Mouse (Mus musculus) cortical plate, adult 2 months (tissue): ENCODE data around the gene Spdye4a.

Experiments
- CTCF ChIP-seq: fragments of 200-500 bp; IDR thresholded peaks from 2 replicates; pipeline ENCODE4 v1.5.1; 2011; ENCODE audit warnings: mild to moderate bottlenecking, control low read depth, low read length; ENCODE audit not compliant: insufficient read depth; ENCODE audit errors: extremely low read depth
- POLR2A ChIP-seq: fragments of 200-500 bp; IDR thresholded peaks from 2 replicates; pipeline ENCODE4 v1.6.1; 2011; ENCODE audit warnings: mild to moderate bottlenecking, low read length, control low read depth; ENCODE audit not compliant: insufficient read depth; ENCODE audit errors: extremely low read depth

- no peak for TF ChIP-seq CTCF
- TF ChIP-seq POLR2A, result no peak
Measured at GRCm38 (mm10) chr5:143244926-143245325, 18.2 kb upstream of the Spdye4a start.
